Mouse (Mus musculus): ENCODE data around the gene Znrf4.

Gene Znrf4

DNA sequence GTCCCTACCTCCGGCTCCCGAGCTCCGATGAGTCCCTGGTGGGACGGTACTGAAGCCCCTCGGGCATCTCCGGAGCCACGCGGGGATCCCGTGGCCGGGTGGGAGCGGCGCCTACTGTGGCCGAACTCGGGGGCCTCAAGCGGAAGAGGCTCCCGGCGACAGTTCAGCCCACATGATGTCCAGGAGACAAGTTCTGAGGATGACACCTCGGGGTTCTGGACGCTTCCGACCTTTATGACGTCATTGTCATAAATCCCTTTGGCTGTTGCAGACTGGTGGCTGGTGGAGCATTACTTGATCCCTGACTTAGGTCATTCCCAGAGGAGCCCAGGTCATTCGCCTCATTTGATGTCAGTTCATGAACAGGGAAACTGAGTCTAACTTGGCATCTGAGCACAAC lies at the start of gene Znrf4:
TSS of gene Znrf4 (minus strand) at position 122 of the 400 bp plus-strand sequence.
- DNase-seq (ENCODE audit: low spot score in 2 of 2), result no peak

- no peak for DNase-seq (ENCODE audit: low spot score in 2 of 2)
Observed at GRCm38 (mm10) chr17:56561866-56562265, 49.6 kb upstream of the Znrf4 start.

GRCm38 (mm10) chr17:56560131-56560530 lies 47.9 kb upstream of the Znrf4 start:
- no peak for DNase-seq (ENCODE audit: low spot score in 2 of 2)

DNA sequence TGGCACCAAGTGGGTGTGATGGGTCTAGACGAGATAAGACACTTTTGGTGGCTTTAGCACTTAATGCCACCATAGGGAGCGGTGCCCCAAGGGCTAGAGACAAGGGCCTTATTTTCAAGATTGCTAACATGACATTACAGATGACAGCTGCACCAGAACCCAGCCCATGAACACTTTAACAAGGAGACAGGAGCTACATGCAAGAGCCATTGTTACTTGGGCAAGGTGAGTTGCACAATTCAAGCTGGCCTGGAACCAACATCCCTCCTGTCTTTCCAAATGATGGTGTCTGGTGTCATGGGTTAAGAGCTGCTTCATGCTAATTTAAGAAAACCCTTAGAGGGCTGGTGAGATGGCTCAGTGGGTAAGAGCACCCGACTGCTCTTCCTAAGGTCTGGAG lies 47.2 kb upstream of the Znrf4 start:
- DNase-seq (ENCODE audit: low spot score in 2 of 2), result no peak

DNA sequence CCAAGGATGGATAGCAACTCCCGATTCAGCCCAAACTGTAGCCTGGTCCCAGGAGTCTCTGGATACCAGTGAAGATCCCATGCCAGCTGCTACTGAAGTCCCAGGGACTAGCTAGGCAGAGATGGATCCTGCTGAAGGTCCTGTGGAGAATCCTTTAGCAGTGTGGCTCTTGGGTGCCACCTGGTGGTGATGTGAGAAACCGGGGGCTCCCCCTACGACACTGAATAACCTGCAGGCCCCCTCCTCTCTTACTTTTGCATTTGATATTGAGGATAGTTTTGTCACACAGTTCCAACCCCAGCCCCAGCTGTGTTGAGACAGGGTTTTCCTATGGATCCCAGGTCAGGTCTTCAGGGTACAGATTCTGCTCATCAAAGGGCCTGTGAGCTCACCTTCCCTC lies 46.2 kb upstream of the Znrf4 start:
- peak; percentile 40 to 57 for DNase-seq (ENCODE audit: low spot score in 2 of 2)

DNA sequence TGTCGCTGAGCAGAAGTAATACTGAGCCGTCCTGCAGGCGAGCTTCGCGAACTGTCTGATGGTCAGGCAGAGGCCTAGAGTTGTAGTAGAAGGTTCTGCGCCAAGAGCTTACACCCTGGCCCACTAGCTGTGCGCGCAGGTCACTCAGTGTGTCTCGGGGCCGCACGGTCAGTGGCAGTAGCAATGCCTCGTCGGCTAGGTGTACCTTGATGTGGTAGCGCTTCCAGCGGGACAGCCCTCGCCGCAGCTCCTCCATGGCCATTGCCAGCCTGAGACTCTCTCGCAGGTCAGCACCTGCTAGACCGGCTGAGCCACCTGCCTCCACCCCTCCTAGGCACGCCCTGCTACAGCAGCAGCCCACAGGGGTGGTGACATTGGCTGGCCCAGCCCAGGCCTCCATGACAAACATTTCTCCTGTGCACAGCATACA lies 41.9 kb upstream of the Znrf4 start, which contains the start of gene Gm20219:
TSS of gene Gm20219 (minus strand) at position 266 of the 430 bp plus-strand sequence.
- no peak for DNase-seq (ENCODE audit: low spot score in 2 of 2)

GRCm38 (mm10) chr17:56552781-56553363 lies 40.6 kb upstream of the Znrf4 start:
- DNase-seq (ENCODE audit: low spot score in 2 of 2), result peak; percentile 73 to 81

DNA sequence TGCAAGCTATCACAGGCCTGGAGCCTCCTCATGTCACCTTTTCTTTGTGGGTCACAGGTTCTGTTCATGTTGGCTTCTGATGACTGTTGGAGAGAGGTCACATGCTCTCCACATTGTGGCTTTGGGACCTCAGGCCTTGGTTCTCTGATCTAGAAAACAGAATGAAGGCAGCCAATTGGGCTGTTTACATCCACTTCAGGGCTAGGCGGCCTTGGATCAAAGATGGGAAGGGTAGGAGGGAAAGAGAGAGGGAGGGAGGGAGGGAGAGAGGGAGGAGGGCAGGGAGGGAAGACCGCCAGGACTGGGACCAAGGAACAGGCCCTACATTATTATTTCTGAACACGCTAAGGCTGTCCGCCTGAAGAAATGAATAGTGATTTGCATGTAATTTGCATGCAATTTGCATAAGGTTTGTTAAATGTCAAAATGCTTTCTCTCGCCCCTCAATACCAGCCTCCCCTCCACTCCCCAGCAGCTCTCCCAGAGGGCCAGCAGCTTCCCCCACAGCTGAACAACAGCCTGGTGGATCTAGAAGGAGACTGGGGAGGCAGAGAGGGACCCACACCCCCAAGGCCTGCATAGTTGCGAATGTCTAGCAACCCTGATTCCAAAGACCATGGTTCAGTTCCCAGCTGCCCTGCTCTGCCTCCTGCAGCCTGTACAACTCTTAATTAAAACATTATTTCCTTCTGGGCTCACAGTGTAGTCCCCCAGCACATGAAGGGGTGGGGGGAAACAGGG lies 39.8 kb upstream of the Znrf4 start:
- DNase-seq (ENCODE audit: low spot score in 2 of 2), result no peak

- DNase-seq (ENCODE audit: low spot score in 2 of 2), result no peak
Observed at GRCm38 (mm10) chr17:56550784-56551475, 38.7 kb upstream of the Znrf4 start.

DNA sequence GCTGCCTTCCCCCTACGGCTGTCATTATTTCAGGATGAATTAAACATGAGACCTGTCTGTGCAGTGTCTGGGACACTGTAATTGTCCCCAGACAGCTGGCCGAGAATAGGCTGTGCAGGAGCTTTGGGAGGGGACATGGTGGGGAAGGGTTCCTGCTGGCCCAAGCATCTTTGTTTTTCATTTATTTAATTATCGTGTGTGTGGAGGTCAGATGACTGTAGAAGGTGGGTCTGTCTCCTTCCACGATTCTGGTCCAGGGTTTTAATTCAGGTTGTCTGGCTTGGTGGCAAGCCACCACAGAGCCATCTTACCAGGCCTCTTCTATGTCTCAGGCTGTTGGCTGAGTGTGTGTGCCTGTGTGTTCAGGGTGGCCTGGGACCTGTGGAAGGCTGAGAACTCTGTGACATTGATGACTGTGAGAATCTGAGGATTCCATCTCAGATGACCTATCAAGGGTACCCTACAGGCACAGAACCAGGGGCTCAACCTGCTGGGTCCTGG lies 36.4 kb upstream of the Znrf4 start:
- no peak for DNase-seq (ENCODE audit: low spot score in 2 of 2)

- DNase-seq (ENCODE audit: low spot score in 2 of 2), result no peak
Observed at GRCm38 (mm10) chr17:56547846-56548604, 35.8 kb upstream of the Znrf4 start.

GRCm38 (mm10) chr17:56547116-56547845 lies 35.0 kb upstream of the Znrf4 start:
- no peak for DNase-seq (ENCODE audit: low spot score in 2 of 2)

DNA sequence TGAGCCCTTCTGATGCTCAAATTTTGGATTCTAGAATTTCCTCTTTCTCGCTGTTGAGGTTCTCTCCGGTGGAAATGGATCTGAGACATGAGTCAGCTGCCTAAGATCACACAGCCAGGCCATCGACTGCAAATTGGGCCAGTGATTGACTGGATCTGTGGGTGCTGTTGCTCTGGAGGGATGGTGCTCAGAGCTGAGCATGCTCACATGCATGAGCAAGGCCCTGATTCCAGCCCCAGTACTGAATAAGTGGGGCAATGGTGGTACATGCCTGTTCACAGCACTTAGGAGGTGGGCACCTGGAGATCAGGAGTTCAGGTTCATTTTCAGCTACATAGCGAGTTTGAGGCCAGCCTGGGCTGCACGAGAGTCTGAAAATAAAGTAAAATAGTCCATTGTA lies 34.3 kb upstream of the Znrf4 start:
- DNase-seq (ENCODE audit: low spot score in 2 of 2), result no peak

GRCm38 (mm10) chr17:56545945-56546344 lies 33.7 kb upstream of the Znrf4 start:
- no peak for DNase-seq (ENCODE audit: low spot score in 2 of 2)

DNA sequence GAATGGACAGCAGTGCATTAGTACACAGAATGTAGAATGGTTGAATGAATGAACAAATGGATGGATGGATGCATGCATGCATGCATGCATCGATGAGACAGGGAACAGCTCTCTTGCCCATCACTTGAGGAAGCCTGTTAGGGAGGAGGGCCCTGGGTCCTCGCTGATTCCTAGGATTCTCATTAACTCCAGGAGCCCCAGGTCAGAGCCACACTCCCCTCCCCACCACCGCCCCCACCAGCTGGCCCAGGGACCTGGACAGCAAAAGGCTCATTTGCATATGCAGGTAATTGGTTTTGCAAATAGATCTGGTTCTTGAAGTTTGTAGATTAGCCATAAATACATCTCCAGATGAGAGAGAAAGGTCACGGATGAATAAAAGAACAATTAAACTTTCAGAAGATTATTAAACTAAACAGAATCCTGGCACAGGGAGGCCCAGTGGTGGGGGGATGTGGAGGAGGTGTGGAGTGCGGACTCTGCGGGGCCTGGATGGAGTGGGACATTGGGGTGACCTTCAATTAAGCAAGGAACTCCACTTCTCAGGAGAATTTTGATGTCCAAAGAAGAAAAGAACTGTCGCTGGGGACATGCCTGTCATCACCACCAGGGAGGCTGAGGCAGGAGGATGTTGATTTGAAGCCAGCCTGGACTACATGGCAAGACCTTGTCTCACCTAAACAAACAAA lies 32.6 kb upstream of the Znrf4 start:
- DNase-seq (ENCODE audit: low spot score in 2 of 2), result no peak

DNA sequence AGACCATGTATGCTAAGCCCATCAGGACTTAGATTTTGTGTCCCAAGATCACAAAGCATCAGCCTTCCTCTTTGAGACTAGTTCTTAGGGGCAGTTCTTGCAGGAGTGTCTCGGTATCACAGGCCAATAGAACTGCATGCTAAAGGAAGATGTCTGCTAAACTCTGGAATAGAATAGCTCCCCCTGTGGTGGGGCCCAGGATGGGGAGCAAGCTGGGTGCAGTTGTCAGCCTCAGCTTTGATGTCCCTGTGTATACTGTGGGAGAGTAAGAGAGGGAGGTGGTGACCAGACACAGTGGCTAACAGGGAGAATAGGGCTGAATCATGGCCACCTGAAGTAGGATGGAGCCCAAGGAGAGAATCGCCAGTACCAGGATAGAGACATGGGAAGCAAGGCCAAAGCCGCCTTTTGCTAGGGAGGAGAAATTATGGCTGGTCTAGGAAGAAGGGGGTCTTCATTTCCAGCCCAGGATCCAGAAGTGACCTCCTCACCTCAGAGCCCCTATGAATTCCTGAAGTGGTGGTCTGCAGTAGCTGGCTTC lies 31.5 kb upstream of the Znrf4 start:
- DNase-seq (ENCODE audit: low spot score in 2 of 2), result no peak

- no peak for DNase-seq (ENCODE audit: low spot score in 2 of 2)
Observed at GRCm38 (mm10) chr17:56542736-56543135, 30.5 kb upstream of the Znrf4 start.

DNA sequence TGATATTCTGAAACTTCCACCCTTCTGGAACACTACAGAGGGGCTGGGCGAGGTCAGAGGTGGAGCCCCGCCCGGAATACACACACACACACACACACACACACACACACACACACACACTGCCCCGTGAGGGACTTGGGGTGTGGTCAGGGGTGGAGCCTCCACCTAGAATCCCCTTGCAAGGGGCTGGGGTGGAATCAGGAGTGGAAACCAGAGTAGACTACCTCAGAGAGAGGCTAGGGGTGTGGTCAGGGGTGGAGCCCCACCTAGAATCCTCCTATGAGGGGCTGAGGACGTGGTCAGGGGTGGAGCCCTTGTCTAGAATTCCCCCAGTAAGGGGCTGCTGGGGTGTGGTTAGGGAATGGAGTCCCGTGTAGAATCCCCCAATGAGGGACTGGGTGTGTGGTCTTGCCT lies 28.3 kb upstream of the Znrf4 start:
- DNase-seq (ENCODE audit: low spot score in 2 of 2), result no peak

GRCm38 (mm10) chr17:56537912-56538311 lies 25.7 kb upstream of the Znrf4 start:
- no peak for DNase-seq (ENCODE audit: low spot score in 2 of 2)

DNA sequence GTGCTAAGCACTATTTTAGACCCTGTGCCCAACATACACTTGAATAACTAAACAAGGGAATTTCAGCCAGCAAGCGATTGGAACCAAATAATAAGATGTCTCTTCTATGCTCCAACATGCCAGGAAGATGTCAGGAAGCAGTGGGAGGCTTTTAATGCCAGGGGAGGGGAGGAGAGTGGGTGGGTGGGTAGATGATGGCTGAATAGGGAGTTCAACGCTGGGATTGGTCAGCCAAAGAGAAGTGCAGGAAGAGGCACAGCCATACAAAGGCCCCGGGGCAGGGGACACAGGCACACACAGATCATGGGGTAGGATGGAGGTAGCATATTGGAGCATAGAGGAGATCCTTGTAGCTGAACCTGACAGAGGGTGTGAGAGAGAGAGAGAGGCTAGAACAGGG lies 24.6 kb upstream of the Znrf4 start:
- DNase-seq (ENCODE audit: low spot score in 2 of 2), result no peak
